Comparison of ENCODE assay signal across 11 mouse cellular contexts in genomic region chr9:121059286-121059685, GRCm38 (mm10).
DNase-seq lines count a peak whose midpoint lies in the region; ATAC-seq and TF ChIP-seq lines count a peak whose summit lies in the region.
"Had no signal": no experiment of that assay in that cellular context is flagged by ENCODE, and none has a peak within 500 bp of the region (broad histone marks: within the 10 kb centered on the region; RNA-seq: fewer than 3 reads in every experiment).

No protein-coding gene starts in this region.

- in situ Hi-C loops in CH12.LX (cut with MboI; ENCODE audit: low pct_ligation_motif_present, low pct_unique_long_range_greater_than_20kb, low sequenced_read_pairs) = no loop called here

- no peaks in the 10 kb centered on the region for H3K9me3 ChIP-seq in hindbrain, embryonic 11.5 days (ENCODE audit: control insufficient read depth, low read length)
- no peaks in the 10 kb centered on the region for H3K9me3 ChIP-seq in hindbrain, embryonic 16.5 days (ENCODE audit: control insufficient read depth, low read length)
- no peaks in the 10 kb centered on the region for H3K9me3 ChIP-seq in CH12.LX (replicated peaks; ENCODE audit: low read length)
- H3K9me3 ChIP-seq: heart, embryonic 15.5 days; midbrain, embryonic 12.5 days; stomach, embryonic 15.5 days had no signal

- no peaks in the 10 kb centered on the region for H3K27me3 ChIP-seq in hindbrain, embryonic 11.5 days (ENCODE audit: control insufficient read depth, insufficient read depth, low read length)
- H3K27me3 ChIP-seq in hindbrain, embryonic 16.5 days (replicated peaks; ENCODE audit: control insufficient read depth, insufficient read depth, low read length) = no peaks in the 10 kb centered on the region
- no peaks in the 10 kb centered on the region for H3K27me3 ChIP-seq in CH12.LX (replicated peaks)
- H3K27me3 ChIP-seq: heart, embryonic 15.5 days; midbrain, embryonic 12.5 days; stomach, embryonic 15.5 days had no signal

- H3K9ac ChIP-seq in hindbrain, embryonic 11.5 days (ENCODE audit: low read depth, low read length) = no peak overlapping the region
- no peak overlapping the region for H3K9ac ChIP-seq in hindbrain, embryonic 16.5 days (ENCODE audit: low read depth, low read length)
- no peak overlapping the region for H3K9ac ChIP-seq in CH12.LX (ENCODE audit: insufficient read depth, low read depth)
- H3K9ac ChIP-seq: heart, embryonic 15.5 days; midbrain, embryonic 12.5 days; stomach, embryonic 15.5 days had no signal

- dilution Hi-C loops in CH12.LX (cut with MboI; ENCODE audit: extremely low pct_ligation_motif_present, extremely low pct_unique_long_range_greater_than_20kb, low sequenced_read_pairs) = no loop called here

- no peak for TF ChIP-seq POLR2A in CH12.LX (IDR thresholded peaks at IDR 0.05; ENCODE audit: low read depth, low read length)

- no peaks in the 10 kb centered on the region for H3K36me3 ChIP-seq in hindbrain, embryonic 11.5 days (ENCODE audit: control insufficient read depth, insufficient read depth, low read length)
- H3K36me3 ChIP-seq in hindbrain, embryonic 16.5 days (ENCODE audit: control insufficient read depth, insufficient read depth, low read length) = no peaks in the 10 kb centered on the region
- H3K36me3 ChIP-seq in CH12.LX (replicated peaks in 1 of 2; ENCODE audit: control insufficient read depth in 1 of 2, insufficient read depth in 1 of 2, low read length in 1 of 2) = peaks cover 0 to 14% of the 10 kb centered on the region in 2 experiments
- H3K36me3 ChIP-seq: heart, embryonic 15.5 days; midbrain, embryonic 12.5 days; stomach, embryonic 15.5 days had no signal

- no peak overlapping the region for H3K27ac ChIP-seq in hindbrain, embryonic 11.5 days (ENCODE audit: low read depth, low read length)
- no peak overlapping the region for H3K27ac ChIP-seq in hindbrain, embryonic 16.5 days (ENCODE audit: low read depth, low read length)
- H3K27ac ChIP-seq in CH12.LX (ENCODE audit: insufficient read depth, low read depth) = no peak overlapping the region
- H3K27ac ChIP-seq: heart, embryonic 15.5 days; midbrain, embryonic 12.5 days; stomach, embryonic 15.5 days had no signal

- no peaks in the 10 kb centered on the region for H3K79me2 ChIP-seq in CH12.LX (replicated peaks; ENCODE audit: control insufficient read depth, extremely low read depth, insufficient read depth, poor library complexity, severe bottlenecking)

- H3K4me3 ChIP-seq in hindbrain, embryonic 11.5 days (ENCODE audit: low read depth, low read length) = no peak overlapping the region
- no peak overlapping the region for H3K4me3 ChIP-seq in hindbrain, embryonic 16.5 days (ENCODE audit: low read length)
- no peak overlapping the region for H3K4me3 ChIP-seq in CH12.LX (replicated peaks in 1 of 3; ENCODE audit: low read depth in 2 of 3, low read length in 2 of 3, poor library complexity in 1 of 3)
- H3K4me3 ChIP-seq: heart, embryonic 15.5 days; midbrain, embryonic 12.5 days; stomach, embryonic 15.5 days had no signal

- WGBS in hindbrain, embryonic 11.5 days = 96% methylated on average over 3 of the region's 3 CpGs
- WGBS in hindbrain, embryonic 16.5 days = 85% methylated on average over 3 of the region's 3 CpGs

- no peak for ATAC-seq in hindbrain, embryonic 11.5 days (ENCODE audit: low FRiP score)
- ATAC-seq in hindbrain, embryonic 16.5 days = no peak
- ATAC-seq in granulocyte monocyte progenitor cell, adult 5-6 weeks (replicated peaks; ENCODE audit: poor library complexity, severe bottlenecking) = no peak; the same call in 1 of the 2 replicates

- H3K4me2 ChIP-seq in hindbrain, embryonic 11.5 days (replicated peaks; ENCODE audit: low read depth, low read length) = no peak overlapping the region
- H3K4me2 ChIP-seq in hindbrain, embryonic 16.5 days (ENCODE audit: low read length) = no peak overlapping the region
- no peak overlapping the region for H3K4me2 ChIP-seq in CH12.LX (ENCODE audit: insufficient read depth, low read depth, poor library complexity, severe bottlenecking)
- H3K4me2 ChIP-seq: heart, embryonic 15.5 days; midbrain, embryonic 12.5 days; stomach, embryonic 15.5 days had no signal

- peak; percentile 34 for TF ChIP-seq RAD21 in CH12.LX (IDR thresholded peaks at IDR 0.05; ENCODE audit: low read depth, low read length)

- peaks cover 5% of the 10 kb centered on the region; the same call in 1 of the 2 replicates for H3K4me1 ChIP-seq in hindbrain, embryonic 11.5 days (replicated peaks; ENCODE audit: control insufficient read depth, insufficient read depth, low read length)
- peaks cover 12% of the 10 kb centered on the region for H3K4me1 ChIP-seq in hindbrain, embryonic 16.5 days (ENCODE audit: control insufficient read depth, insufficient read depth, low read depth, low read length)
- peaks cover 2 to 25% of the 10 kb centered on the region in 2 experiments; a peak in 3 of 4 replicates for H3K4me1 ChIP-seq in CH12.LX (ENCODE audit: control insufficient read depth in 1 of 2, insufficient read depth in 2 of 2)
- H3K4me1 ChIP-seq: stomach, embryonic 15.5 days had no signal

- no peak for TF ChIP-seq EP300 in CH12.LX (IDR thresholded peaks at IDR 0.05; ENCODE audit: low read length)

- peak; percentile 51 to 71; a peak in 3 of 4 replicates for TF ChIP-seq CTCF in CH12.LX (conservative IDR thresholded peaks at IDR 0.05 in 1 of 2, IDR thresholded peaks at IDR 0.05 in 1 of 2; ENCODE audit: low read depth in 2 of 2, low read length in 2 of 2)

- DNase-seq in hindbrain, embryonic 11.5 days (ENCODE audit: low spot score) = peak; percentile 39
- DNase-seq in CH12.LX (ENCODE audit: extremely low read depth) (peak; percentile 45), ZHBTc4 (ENCODE audit: low read depth, low spot score) (peak; percentile 59)
- DNase-seq in lung, postnatal 10 days = peak; percentile 30
- DNase-seq in right cerebral cortex, postnatal 4 days = no peak
- DNase-seq in layer of hippocampus, adult 18-20 months (ENCODE audit: low spot score in 2 of 2) = no peak

TF ChIP-seq in CH12.LX, 34 proteins besides CTCF, POLR2A, EP300 and RAD21:
- TF ChIP-seq SMC3 (IDR thresholded peaks at IDR 0.05; ENCODE audit: low read depth, low read length) (peak; percentile 57), ETS1 (conservative IDR thresholded peaks at IDR 0.05; ENCODE audit: low read depth, low read length) (no peak)

Comparison
In these comparisons a context has a peak if more than half of its experiments do, and no peak if none do; other contexts are left out.
1. DNase-seq: peak in hindbrain, embryonic 11.5 days (single experiment), CH12.LX (single experiment), ZHBTc4 (single experiment) and lung, postnatal 10 days (single experiment); none in right cerebral cortex, postnatal 4 days (single experiment) and layer of hippocampus, adult 18-20 months (0 of 2).